Mouse (Mus musculus): Measurements from ENCODE around the gene Gipr. TPM values are rescaled to one million over a fixed set of nuclear protein-coding genes. Genes with fewer than 3 reads are reported as not detected.
A peak's percentile ranks its signal among the peaks of the same experiment; 100 is the strongest.
"Not testable (repeated sequence)": the region's sequence is repeated elsewhere in the genome, so short reads cannot be mapped to it uniquely, and the experiment has no call there.

The Gipr gene
- polyA plus RNA-seq, 1 experiment from 2014 or later: 6.6 TPM

DNA sequence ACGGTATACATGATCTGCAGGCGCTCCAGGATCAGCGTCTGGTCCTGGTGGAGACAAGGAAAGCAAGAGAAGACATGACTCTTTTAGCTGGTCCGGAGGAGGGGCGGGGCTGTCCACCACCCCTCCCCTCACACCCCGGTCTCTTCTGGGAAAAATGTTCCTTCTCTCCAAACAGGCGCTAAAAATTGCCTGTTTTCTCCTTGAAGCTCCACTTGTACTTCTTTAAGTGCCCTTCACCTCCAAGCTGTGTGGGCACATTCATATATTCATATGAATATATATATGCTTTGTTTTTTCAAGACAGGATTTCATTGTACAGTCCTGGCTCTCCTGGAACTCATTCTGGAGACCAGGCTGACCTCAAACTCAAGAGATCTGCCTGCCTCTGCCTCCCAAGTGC lies 3.0 kb downstream of the Gipr start:
- Histone ChIP-seq H3K36me3 (ENCODE audit: poor library complexity, severe bottlenecking) (no peaks in the 10 kb centered on the region), H3K4me1 (peaks cover 44% of the 10 kb centered on the region), H3K27me3 (peaks cover 46% of the 10 kb centered on the region), H3K9ac (no peak overlapping the region), H3K4me2 (no peak overlapping the region), H3K4me3 (no peak overlapping the region), H3K9me3 (replicated peaks) (peaks cover 8% of the 10 kb centered on the region; the same call in 1 of the 2 replicates), H3K27ac (no peak overlapping the region)
- no peak for ATAC-seq
- 78% methylated on average over 7 of the region's 7 CpGs for WGBS

DNA sequence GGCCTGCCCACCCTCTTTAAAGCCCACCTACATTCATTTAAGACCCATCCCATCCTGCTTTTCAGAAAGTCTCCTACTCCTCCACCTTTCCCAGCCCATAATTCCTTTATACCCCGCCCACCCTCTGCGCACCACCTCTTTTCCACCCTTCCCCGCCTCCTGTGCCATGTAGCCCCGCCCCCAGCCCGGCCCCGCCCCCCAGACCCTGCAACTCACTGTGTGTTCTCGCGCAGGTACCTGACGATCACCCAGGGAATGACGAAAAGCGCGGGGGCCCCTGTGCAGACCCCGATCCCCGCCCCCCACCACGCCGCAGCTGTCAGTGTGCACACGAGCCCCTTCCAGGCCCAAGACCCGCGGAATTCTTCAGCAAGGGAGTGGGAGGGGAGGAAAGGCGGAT lies 5.8 kb downstream of the Gipr start:
- peaks cover 43% of the 10 kb centered on the region for H3K27me3 ChIP-seq
- no peaks in the 10 kb centered on the region for H3K9me3 ChIP-seq (replicated peaks)
- H3K9ac ChIP-seq: peak overlapping the region; percentile 51
- no peak overlapping the region for H3K27ac ChIP-seq
- WGBS: 2% methylated on average over 20 of the region's 20 CpGs
- H3K36me3 ChIP-seq (ENCODE audit: poor library complexity, severe bottlenecking): no peaks in the 10 kb centered on the region
- H3K4me3 ChIP-seq: peak overlapping the region; percentile 40
- H3K4me2 ChIP-seq: peak overlapping the region; percentile 64
- ATAC-seq: peak; percentile 22; the same call in 1 of the 2 replicates
- H3K4me1 ChIP-seq: peaks cover 41% of the 10 kb centered on the region

DNA sequence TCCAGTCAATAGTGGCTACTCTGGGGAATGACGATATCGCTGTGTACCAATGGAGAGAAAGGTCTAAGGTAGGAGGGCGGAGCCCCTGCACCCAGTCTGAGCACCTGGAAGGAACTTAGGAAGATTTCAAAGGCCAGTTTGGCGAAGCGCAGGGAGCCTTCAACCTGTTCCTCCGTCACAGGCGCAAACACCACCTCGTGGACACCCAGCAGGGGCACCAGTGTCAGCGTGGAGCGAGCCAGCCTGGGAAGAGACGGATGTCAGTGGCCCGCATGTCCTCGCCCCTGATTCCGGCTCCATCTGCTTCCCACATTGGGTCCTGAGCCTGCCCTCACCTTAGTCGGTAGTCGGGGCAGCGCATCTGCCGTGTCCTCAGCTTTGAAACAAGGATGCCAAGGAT lies 6.5 kb downstream of the Gipr start:
- peaks cover 34% of the 10 kb centered on the region for H3K4me1 ChIP-seq

DNA sequence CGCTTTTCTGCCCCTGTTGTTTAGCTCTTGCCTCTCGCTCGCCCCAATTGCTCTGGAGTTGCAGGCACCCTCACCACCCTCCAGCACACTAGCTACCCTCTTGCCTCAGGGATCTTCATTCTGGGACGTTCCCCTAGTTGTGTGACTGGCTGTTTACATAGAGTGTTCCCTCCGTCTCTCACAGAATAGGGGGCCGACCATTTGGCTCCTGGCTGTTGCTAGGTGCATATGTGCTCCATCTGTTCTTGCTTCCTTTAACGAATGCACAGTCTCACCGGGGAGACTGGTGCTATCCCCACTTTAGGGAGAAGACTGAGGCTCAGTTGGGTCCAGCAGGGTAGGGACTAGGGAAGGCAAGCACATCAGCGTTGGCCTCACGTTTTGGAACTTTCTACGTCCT lies 7.3 kb downstream of the Gipr start:
- H3K27ac ChIP-seq: no peak overlapping the region; the same call in 1 of the 2 replicates
- WGBS: 64% methylated on average over 11 of the region's 11 CpGs
- ATAC-seq: peak; percentile 29; the same call in 1 of the 2 replicates

More for the DNA sequence above, 6.5 kb downstream of the Gipr start:
- no peak for ATAC-seq
- H3K36me3 ChIP-seq (ENCODE audit: poor library complexity, severe bottlenecking): peaks cover 7% of the 10 kb centered on the region
- 0 out of 2 replicates have a peak overlapping the region, but pooled peaks have one; percentile 23 for H3K9ac ChIP-seq
- 13% methylated on average over 18 of the region's 18 CpGs for WGBS
- H3K27me3 ChIP-seq: peaks cover 36% of the 10 kb centered on the region
- no peaks in the 10 kb centered on the region for H3K9me3 ChIP-seq (replicated peaks)
- H3K4me2 ChIP-seq: peak overlapping the region; percentile 64
- H3K4me3 ChIP-seq: peak overlapping the region; percentile 40; the same call in 1 of the 2 replicates
- no peak overlapping the region for H3K27ac ChIP-seq

DNA sequence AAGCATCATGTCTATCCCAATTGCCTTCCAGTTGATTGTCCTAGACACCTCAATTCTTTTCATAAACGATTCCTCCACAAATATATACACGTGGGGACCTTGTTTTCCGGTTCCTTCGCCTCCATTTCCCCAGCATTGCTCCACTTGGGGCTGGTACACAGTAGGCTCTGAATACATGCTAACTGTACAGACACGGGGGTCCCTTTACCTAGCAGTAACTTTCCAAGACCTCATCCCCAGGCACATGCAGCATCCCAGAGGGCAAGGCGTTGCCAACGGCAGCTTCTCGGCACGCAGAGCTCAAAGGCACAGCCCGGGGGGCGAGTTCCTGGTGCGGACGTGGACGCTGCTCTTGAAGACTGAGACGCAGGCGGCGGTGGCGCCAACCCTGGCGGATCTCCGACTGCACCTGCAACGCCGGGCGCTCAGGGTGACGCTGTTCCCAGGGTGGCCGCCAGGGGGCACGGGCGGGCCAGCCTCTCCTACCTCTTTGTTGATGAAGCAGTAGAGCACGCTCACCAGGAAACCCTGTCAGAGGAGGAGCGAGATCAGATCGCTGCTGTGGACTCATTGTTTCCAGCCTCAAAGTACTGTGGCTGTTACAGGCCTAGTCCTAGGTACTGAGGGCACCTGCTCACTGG lies 8.6 kb downstream of the Gipr start:
- peaks cover 26% of the 10 kb centered on the region for H3K27me3 ChIP-seq
- H3K4me2 ChIP-seq: peak overlapping the region; percentile 54
- peaks cover 28% of the 10 kb centered on the region for H3K36me3 ChIP-seq (ENCODE audit: poor library complexity, severe bottlenecking)
- peak overlapping the region; percentile 81 for H3K27ac ChIP-seq
- peak; percentile 77 for ATAC-seq
- WGBS: 6% methylated on average over 30 of the region's 30 CpGs
- peak overlapping the region; percentile 24 for H3K4me3 ChIP-seq
- peaks cover 30% of the 10 kb centered on the region for H3K4me1 ChIP-seq
- H3K9me3 ChIP-seq (replicated peaks): no peaks in the 10 kb centered on the region
- H3K9ac ChIP-seq: peak overlapping the region; percentile 45; the same call in 1 of the 2 replicates

More for the DNA sequence above, 7.3 kb downstream of the Gipr start:
- peaks cover 15% of the 10 kb centered on the region for H3K36me3 ChIP-seq (ENCODE audit: poor library complexity, severe bottlenecking)
- H3K4me2 ChIP-seq: no peak overlapping the region
- H3K27me3 ChIP-seq: peaks cover 28% of the 10 kb centered on the region
- peak overlapping the region; percentile 26; the same call in 1 of the 2 replicates for H3K9ac ChIP-seq
- H3K9me3 ChIP-seq (replicated peaks): no peaks in the 10 kb centered on the region
- no peak overlapping the region for H3K4me3 ChIP-seq
- H3K4me1 ChIP-seq: peaks cover 30% of the 10 kb centered on the region

DNA sequence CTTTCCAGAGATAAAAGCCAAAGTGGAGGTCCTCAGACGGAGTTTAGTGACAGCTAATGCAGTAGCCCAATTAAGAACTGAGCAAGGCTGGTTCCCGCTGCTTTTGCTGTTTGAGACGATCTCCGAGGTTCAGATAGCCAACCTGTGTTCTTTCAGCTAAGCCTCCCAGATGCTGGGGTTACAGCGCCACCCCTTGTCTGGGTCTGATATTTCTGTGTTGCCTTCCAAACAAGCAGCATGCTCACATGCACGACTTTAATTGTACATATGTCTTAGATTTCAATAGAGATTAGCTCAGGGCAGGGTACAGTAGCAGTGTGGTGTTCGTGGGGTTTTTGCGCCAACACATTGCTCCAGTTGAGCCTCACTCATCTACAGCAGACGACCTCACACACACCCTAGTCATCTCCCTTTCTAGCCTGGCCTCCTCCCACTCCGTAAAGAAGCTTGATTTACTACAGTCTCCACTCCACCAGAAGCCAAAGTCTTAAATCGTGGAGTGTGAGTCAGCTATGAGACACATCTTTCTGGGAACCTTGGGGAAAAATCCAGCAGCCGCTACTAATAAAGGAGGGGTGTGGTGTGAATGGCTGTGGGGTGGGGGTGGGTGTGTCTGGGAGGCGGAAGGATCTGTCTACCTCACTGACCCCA lies 10.0 kb downstream of the Gipr start:
- Histone ChIP-seq H3K9me3 (replicated peaks) (no peaks in the 10 kb centered on the region), H3K4me3 (no peak overlapping the region), H3K27ac (no peak overlapping the region), H3K36me3 (ENCODE audit: poor library complexity, severe bottlenecking) (peaks cover 37% of the 10 kb centered on the region), H3K9ac (no peak overlapping the region), H3K4me1 (peaks cover 34% of the 10 kb centered on the region), H3K4me2 (no peak overlapping the region), H3K27me3 (peaks cover 23% of the 10 kb centered on the region)
- WGBS: 60% methylated on average over 13 of the region's 13 CpGs
- ATAC-seq: no peak

DNA sequence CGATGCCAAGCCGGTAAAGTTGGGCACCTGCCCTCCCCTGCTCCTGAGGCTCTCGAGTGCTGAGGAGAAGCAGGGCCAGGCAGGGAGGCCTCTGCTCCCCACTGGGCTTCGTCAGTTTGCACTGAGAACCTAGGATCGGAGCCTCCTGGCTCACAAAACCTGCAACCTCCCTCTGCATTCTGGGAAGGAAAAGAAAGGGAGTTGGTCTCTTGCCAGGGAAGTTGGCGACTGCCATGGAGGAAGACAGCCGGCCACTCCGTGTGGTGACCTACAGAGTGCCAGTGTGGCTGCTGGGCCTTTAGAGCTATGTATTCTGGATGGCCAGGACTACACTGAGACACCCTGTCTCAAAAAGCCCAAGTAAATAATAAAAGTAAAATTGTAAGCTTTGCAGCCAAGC lies 11.1 kb downstream of the Gipr start:
- 72% methylated on average over 8 of the region's 8 CpGs for WGBS
- no peak overlapping the region for H3K4me2 ChIP-seq
- H3K4me3 ChIP-seq: no peak overlapping the region
- H3K36me3 ChIP-seq (ENCODE audit: poor library complexity, severe bottlenecking): peaks cover 37% of the 10 kb centered on the region
- H3K4me1 ChIP-seq: peaks cover 36% of the 10 kb centered on the region
- no peak overlapping the region for H3K27ac ChIP-seq
- H3K9ac ChIP-seq: no peak overlapping the region
- ATAC-seq: no peak
- H3K9me3 ChIP-seq (replicated peaks): no peaks in the 10 kb centered on the region
- peaks cover 12% of the 10 kb centered on the region for H3K27me3 ChIP-seq

DNA sequence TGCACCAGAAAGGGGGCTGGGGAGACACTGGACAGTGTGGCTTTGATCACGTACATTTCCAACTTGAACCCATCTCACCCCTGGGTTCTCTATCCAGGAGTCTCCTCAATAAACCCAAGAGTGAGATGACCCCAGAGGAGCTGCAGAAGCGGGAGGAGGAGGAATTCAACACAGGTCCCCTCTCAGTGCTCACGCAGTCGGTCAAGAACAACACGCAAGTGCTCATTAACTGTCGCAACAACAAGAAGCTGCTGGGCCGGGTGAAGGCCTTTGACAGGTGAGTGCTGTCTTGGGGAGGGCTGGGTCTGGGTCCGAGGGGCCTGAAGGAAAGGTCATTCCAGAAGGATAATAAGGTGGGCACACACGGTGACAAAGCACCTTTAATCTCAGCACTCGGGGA lies 14.8 kb downstream of the Gipr start:
- H3K4me1 ChIP-seq: peaks cover 31% of the 10 kb centered on the region
- not testable (repeated sequence) for H3K9ac ChIP-seq; H3K27me3 ChIP-seq; ATAC-seq; H3K9me3 ChIP-seq (replicated peaks); H3K27ac ChIP-seq
- H3K4me3 ChIP-seq: peak overlapping the region; percentile 70; the same call in 1 of the 2 replicates
- H3K4me2 ChIP-seq: peak overlapping the region; percentile 86; the same call in 1 of the 2 replicates
- H3K36me3 ChIP-seq (ENCODE audit: poor library complexity, severe bottlenecking): peaks cover 37% of the 10 kb centered on the region
- 90% methylated on average over 10 of the region's 10 CpGs for WGBS

DNA sequence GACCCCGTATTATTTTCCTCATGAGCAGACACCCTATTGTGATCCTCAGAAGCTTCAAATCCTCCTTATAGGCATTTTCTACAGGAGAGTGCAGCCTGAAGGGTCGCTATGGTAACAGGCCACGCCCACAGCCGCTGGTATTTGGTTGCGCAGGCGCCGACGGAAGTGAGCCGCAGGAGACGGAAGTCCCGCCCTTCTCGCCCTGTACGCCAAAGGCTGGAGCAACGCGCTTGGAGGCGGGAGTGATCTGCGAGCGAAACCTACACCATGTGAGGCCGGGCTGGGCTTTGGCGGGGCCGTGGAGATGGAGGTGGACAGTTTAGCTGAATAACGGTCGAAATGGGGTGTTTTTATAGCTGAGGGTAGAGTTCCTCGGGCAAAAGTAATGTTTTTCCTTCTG lies 16.3 kb downstream of the Gipr start, which contains the start of gene Snrpd2:
Snrpd2 (plus strand) TSS at position 97 of the 400 bp plus-strand sequence.
- Histone ChIP-seq H3K4me1 (peaks cover 31% of the 10 kb centered on the region), H3K4me2 (peak within 1 kb of the TSS; percentile 86), H3K27me3 (no peaks in the 10 kb centered on the region), H3K36me3 (ENCODE audit: poor library complexity, severe bottlenecking) (peaks cover 35% of the 10 kb centered on the region), H3K9me3 (replicated peaks) (no peaks in the 10 kb centered on the region), H3K27ac (peak within 1 kb of the TSS; percentile 86), H3K4me3 (peak within 1 kb of the TSS; percentile 70), H3K9ac (peak within 1 kb of the TSS; percentile 84)
- peak; percentile 92 for ATAC-seq
- WGBS: under 1% methylated on average over 24 of the region's 24 CpGs

DNA sequence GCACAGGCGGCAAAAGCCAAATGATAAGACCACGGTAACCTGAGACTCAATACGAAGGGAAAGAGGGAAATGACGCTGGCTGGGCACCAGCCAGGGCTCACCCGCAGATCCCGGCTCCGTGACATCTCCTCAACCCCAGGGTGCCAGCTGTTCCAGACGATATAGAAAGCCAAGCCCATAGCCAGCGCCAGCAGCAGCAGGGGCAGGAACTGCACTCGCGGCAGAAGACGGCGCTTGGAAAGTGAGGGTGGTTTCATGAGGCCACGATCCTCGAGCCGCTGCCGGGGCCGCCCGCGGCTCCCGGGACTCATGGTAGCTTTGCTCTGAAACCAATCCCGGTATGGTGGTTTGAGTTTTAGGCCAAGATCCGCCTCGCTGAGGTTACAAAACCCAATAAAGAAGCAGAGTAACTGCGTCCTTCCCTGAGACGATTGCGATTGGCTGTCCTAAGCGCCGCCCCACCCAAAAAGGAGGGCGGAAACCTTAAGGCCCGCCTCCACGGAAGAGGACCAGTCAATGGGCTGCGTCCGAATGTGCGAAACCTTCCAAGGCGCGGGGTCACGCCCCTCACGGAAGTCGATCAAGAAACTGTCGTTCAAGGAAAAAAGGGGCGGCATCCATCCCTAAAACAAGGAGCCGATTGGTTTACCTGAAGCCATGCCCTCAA lies 16.9 kb downstream of the Gipr start, which contains the start of gene Qpctl:
Qpctl (minus strand) TSS at position 417 of the 667 bp plus-strand sequence.
- H3K27me3 ChIP-seq: no peaks in the 10 kb centered on the region

DNA sequence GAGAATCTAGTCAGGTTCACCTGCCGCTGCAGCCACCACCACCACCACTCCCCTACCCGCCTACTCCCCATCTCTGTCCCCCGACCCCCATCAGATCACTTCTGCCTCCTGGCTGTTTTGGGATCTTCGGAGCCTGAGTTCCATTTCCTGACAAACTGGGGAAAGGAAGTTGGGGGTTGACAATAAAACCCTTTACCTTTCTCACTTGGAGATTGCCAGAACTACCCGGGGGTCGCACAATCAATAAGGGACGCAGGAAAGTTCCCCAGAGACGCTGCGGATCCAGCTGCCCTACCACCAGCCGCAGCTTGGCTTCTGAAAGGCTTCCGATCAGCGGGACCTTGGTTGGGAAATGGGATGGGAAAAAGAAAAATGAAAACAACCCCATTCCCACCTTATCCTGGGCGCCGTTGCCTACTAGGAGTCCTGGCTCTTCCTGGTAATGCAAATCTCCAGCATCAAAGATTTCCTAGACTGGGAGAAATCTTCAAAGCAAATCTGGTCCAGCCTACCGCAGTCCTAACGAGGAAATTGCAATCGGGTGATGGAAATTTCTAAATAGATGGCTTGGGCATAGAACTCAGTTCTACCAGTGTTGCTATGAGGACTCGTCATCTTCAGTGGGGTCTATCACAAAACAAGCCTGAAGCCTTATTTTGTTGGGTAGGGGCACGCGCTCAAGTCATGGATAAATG lies 17.6 kb downstream of the Gipr start:
- peak overlapping the region; percentile 86 for H3K4me2 ChIP-seq
- ATAC-seq: no peak
- H3K27me3 ChIP-seq: no peaks in the 10 kb centered on the region
- H3K4me1 ChIP-seq: peaks cover 31% of the 10 kb centered on the region
- H3K27ac ChIP-seq: peak overlapping the region; percentile 86
- WGBS: 14% methylated on average over 20 of the region's 20 CpGs
- H3K9me3 ChIP-seq (replicated peaks): no peaks in the 10 kb centered on the region
- peak overlapping the region; percentile 70 for H3K4me3 ChIP-seq
- peaks cover 22% of the 10 kb centered on the region for H3K36me3 ChIP-seq (ENCODE audit: poor library complexity, severe bottlenecking)
- H3K9ac ChIP-seq: peak overlapping the region; percentile 71

More for the DNA sequence above, 16.9 kb downstream of the Gipr start, which contains the start of gene Qpctl:
- H3K27ac ChIP-seq: peak within 1 kb of the TSS; percentile 86
- no peaks in the 10 kb centered on the region for H3K9me3 ChIP-seq (replicated peaks)
- peak; percentile 97 for ATAC-seq
- H3K4me2 ChIP-seq: peak within 1 kb of the TSS; percentile 86
- peak within 1 kb of the TSS; percentile 84 for H3K9ac ChIP-seq
- H3K36me3 ChIP-seq (ENCODE audit: poor library complexity, severe bottlenecking): peaks cover 29% of the 10 kb centered on the region
- under 1% methylated on average over 43 of the region's 43 CpGs for WGBS
- peaks cover 31% of the 10 kb centered on the region for H3K4me1 ChIP-seq
- peak within 1 kb of the TSS; percentile 70 for H3K4me3 ChIP-seq
